Mouse (Mus musculus) embryo, embryonic 9.5 days (tissue): ENCODE results near the gene Gdf11.

Experiments used
- DNase-seq: peaks from one replicate; pipeline ENCODE4 v3.0.0-alpha.2; 2017; ENCODE audit errors: extremely low spot score

Gdf11 gene

DNA sequence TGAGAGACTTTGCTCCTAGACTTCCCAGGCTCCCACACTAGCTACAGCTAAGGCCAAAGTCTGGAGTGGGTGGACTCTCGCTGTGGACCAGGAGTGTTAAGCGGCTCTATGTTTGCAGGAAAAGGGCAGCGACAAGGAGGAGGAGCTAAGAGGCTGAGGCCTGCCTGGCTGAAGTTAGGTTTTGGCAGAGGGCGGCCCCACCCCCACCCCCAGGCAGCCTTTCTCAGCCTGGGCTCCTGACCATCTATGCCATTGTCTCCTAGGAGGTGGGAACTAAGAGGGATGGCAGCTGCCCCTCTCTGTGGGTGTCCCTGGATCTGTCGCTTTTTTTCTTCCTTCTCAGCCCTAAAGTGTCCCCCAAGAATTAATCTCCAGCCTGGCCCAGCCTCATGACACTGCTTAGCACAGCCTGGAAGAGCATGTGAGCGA, 27.7 kb upstream of the Gdf11 start:
- DNase-seq = no peak

DNA sequence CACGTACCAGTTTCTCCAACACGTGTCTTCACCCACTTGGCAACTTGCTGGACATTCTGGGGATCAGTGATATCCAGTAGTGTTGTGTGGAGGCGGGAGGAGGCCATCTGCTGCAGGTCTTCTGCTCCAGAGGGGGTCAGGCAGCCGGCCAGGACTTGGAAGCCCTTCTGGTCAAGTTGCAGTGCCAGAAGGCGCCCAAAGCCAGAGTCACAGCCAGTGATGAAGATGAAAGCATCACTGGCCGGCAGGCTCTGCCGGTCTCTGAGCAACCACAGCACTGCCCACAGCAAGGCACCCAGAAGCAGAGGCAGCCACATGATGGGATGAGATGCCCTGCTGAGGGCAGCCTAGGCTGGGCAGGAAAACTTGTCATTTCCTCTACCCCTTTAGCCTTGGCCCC, 26.7 kb upstream of the Gdf11 start:
- no peak for DNase-seq

DNA sequence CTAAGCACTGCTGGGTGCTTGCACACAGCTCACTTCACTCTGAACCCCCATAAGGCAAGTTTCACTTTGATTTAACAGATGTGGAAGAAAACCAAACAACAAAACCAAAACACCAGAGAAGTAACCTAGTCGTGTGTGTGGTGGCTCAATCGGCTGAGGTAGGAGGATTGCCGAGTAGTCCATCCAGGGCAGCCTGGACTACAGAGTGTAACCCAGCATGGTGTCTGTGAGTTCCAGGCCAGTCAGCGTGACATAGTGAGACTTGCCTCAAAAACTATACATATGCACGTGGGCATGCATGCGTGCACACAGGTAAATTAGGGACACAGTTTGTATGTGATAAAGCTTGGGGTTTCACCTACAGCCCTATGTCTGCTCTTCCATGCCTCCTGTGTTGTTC, 25.9 kb upstream of the Gdf11 start:
- no peak for DNase-seq

DNA sequence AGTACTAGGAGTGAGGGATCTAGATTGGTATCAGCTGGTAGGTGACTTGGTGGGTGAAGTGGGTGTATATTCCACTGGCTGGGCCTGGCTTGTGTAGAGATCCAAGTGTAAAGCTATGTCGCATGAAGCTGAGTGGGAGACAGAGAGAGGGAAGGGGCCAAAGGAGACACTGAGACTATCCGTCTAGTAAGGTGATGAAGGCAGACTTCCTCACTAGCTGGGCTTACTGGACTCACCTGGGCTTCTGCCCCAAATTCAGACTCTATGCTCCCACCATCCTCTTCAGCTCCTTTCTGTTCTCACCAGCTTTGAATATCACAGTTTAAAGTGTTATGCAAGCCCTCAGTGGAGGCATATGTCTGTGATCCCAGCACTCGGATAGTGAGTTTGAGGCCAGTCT, 25.1 kb upstream of the Gdf11 start:
- no peak for DNase-seq

DNA sequence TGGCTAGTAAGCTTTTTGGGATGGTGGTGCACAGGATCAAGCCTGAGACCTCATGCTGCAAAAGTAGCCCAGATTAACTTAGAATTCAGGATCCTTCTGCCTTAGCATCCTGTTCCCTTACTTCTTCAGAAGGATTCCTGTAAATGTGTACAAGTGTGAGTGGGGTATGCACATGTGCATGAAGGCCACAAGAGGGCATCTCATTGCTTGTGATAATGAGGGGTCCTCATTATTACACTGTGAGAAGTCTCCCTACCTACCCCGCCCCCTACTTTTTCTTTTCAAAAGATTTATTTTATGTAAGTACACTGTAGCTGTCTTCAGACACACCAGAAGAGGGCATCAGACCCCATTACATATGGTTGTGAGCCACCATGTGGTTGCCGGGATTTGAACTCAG, 24.0 kb upstream of the Gdf11 start:
- no peak for DNase-seq

DNA sequence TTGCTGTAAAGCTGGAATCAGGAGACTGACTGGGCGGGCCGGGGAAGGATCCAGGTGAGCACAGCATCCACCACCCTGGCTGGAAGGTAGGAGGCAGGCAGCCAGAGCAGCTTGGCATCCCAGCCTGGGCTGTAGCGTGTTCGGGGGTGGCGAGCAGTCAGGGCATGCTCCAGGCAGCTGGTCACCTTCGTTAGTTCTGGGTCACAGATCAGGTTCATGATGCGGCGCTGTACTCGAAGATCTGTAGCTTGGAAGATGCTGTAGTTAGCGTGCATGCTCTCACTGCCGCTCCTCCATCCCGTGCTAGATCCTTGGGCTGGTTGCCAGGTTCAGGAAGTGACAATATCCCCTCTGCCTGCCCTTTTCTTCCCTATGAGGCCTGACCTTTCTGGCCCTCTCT, 22.2 kb upstream of the Gdf11 start:
- no peak for DNase-seq

DNA sequence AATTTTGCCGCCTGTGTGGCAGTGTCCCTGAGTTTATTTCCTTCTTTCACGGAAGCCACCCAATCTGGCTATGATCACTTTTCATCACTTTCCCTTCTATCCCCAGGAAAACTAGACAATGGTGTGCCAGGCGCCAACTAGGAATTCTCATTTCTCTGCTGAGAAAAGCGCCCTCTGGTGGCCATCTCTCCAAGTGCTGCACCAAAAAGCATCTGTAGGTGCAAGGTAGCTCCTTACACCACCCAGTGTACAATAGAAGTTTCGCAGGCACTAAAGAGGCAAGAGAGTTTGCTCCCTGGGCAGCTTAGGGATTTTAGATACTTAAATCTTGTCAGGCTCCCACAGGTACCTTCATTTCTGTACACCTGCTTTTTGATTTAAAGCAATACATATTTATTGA, 21.7 kb upstream of the Gdf11 start:
- peak; percentile 87 for DNase-seq

DNA sequence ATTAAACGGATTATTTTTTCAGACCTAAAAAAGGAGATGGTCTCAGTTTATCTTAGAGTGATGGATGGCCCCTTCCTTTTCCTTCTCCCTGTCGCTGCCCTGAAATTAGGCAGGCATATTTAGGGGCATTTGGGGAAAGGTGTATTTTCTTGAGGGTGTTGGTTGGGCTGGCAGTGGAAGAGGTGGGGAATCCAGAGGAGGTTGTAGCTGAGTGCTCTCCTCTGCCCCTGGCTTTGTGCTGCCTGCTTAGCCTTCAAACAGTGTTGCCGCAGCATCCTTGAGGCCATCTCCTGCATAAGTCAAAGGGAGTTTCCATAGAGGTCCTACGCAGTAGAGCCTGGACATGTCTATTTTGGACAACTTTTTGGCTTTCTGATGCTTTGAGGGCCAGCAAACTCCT, 21.3 kb upstream of the Gdf11 start:
- no peak for DNase-seq

DNA sequence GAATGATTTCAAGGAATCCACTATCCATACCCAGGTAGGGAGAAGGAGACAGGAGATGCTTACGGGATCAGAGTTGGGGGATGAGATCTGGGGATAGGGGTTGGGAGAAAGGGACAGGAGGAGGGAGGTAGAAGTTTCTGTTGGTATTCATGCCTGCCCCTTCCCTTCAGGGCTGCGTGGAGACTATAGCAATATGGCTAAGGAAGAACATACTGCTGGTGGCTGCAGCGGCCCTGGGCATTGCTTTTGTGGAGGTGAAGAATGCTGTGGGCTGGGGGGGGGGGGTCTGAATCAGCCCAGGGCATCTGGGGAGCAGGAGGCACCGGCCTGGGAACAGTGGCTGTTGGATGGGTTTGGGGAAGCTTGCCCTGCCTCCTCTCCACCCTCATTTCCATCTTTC, 20.8 kb upstream of the Gdf11 start:
- DNase-seq = no peak

DNA sequence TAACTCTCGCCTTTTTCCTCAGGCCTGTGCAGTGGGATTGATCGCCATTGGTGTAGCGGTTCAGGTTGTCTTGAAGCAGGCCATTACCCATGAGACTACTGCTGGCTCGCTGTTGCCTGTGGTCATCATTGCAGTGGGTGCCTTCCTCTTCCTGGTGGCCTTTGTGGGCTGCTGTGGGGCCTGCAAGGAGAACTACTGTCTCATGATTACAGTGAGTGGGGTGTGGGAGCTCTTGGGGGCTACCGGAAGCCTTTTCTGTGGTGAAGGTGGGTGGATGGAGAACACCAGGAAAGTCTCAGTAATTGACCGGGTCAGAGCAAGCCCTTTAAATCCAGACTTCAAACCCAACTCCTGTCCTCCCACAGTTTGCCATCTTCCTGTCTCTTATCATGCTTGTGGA, 19.9 kb upstream of the Gdf11 start:
- DNase-seq = no peak

DNA sequence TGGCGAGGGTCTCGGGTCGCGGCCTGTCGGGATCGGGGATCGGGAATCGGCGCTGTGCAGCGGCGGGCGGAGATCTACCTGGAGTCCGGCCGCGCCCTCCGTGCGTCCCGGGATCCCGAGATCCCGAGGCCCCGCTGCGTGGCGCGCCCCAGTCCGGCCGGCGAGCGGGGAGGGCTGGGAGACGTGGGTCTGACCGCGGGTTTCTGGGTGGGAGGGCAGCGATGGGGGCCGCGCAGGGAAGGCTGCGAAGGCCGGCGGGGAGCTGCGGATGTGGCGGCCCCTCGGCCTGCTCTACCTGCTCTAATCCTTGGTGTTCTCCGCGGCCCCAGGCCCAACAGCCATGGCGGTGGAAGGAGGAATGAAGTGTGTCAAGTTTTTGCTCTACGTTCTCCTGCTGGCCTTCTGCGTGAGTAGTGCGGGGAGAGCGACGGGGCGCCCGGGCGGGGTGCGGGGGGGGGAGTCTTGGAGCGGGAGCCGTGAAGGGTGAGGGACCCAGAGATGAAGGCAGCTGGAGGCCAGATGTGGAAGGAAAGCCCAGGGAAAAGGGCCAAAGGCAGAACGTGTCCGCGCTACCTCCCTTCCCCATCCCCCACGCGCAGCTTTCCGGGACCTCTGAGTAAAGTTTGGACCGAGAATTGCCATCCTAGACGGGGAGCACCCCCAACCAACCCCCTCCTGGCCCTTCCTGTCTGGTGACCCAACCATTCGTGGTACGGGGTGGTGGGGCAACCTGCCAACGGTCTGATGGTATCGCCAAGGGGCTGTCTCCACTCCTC, 18.7 kb upstream of the Gdf11 start:
- DNase-seq = peak; percentile 59

DNA sequence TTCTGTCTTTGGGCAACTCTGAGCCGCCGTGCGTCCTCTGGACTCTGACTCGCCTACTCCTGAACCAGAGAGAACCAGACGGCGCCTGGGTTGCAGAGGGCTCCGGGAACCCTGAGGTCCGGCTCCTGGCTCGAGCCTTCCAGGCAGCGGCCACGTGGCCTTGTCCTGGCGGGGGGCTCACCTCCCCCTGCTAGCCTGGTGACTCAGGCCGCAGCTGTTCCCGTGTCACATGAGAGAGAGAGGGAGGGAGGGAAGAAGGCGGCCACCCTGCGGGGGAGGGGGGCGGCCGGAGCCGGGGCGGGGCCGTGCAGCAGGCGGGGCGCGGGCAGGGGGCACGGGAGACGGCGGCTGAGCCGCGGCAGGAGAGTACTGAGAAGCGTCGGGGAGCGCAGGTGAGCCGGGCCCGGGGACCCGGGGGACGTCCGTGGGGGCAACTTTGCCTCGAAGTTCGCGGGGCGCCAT, 18.1 kb upstream of the Gdf11 start:
- peak; percentile 88 for DNase-seq

DNA sequence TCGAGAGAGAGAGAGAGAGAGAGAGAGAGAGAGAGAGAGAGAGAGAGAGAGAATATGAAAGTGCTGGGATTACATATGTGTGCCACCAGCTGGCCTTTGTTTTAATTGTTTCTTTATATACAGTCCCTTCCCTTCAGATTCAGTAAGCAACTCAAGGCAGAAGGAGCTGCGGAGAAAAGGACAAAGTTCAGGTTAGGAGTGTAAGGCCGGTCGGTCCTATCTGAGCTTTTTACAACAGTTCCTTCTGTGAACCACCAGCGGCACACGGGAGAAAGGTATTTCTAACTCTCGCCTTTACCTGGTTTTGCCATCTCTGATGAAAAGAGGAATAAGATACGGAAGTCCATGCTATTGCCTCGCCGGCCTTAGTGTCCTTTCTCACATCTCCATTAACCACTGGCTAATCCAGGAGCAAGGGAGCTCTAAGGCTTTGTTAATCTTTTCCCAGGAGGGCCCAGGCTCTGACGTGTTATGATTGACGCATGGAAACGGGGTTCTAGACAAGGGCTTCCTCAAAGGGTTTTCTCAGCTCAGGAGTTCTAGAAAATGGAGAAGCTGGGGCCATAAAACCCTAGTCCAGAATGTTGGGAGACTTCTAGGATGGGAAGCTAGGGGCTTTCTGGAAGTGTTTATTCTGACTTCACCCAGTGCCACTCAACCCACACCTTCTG, 17.4 kb upstream of the Gdf11 start:
- no peak for DNase-seq

DNA sequence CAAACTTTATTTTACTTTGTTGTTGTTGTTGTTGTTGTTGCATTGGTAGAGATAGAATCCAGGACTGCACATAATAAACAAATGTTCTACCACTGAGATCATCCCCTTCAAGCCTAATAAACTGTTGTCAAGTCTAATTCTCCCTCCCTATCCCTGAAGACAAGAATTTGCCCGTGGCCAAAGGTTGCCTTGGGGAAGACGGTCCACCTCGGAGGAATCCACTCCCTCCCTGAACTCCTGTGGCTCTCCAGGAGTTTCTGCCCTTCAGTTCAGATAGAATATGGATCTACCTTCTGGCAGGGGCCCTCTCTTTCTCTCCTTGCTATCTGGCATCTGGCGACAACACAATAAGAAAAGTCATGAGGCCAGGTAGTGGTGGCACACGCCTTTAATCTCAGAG, 13.3 kb upstream of the Gdf11 start:
- DNase-seq = no peak

DNA sequence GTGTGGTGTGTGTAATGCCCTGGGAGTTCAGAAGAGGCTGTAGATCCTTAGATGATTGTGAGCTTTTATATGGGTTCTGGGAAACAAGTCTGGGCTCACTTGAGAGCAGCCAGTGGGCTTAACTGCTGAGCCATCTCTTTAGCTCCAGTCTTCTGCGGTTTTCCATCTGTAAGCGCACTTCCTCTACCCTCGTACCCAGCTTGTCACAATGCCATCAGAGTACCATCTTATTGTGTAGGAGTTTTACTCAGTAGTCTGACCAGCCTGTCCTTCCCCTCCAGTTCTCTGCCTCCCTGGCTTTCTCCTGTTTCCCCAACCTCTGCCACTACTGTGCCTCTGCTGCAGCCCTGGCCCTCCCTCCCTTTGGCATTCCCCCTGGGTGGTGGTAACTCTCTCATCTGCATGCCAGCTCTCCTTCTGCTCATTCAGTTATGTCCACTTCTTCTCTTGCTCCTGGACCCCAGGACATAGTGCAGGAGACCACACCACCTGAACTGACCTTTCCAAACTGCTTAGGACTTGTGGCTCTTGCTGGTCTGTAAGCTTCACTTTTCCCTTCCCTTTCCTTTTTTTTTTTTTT, 11.0 kb upstream of the Gdf11 start:
- DNase-seq = no peak

DNA sequence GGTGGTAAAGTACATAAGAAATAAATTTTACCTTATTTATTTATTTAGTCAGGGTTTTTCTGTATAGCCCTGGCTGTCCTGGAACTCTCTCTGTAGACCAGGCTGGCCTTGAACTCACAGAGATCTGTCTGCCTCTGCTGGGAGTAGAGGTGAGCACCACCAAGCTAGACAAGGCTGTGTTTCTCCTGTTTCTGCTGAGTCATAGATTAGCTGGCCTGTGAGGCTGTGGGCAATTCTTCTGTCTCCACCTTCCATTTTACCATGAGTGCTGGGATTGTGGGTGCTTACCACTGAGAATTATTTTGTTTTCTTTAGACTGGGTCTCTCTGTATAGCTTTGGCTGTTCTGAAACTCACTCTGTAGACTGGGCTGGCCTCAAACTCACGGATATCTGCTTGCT, 9.9 kb upstream of the Gdf11 start:
- no peak for DNase-seq

DNA sequence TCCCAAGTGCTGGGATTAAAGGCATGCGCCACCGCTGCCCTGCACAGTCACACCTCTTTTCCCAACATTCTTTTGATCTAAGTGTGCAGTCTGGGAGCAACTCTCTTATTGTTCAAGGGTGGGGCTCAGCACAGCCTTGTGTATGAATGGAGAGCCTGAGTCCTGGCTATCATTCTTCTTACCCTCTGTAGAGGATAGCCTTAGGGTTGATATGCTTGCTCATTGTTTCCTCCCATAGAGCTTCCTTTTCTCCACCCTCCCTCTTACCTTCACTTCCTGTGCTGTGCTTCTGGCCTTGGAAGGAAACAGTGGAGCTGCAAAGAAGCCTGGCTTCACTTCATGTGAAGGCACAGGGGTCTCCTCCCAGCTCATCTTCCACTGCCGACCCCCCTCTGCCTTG, 9.2 kb upstream of the Gdf11 start, which contains the start of gene Cd63:
Gene Cd63 (plus strand): TSS at position 292 of the 400 bp plus-strand sequence.
- no peak for DNase-seq

DNA sequence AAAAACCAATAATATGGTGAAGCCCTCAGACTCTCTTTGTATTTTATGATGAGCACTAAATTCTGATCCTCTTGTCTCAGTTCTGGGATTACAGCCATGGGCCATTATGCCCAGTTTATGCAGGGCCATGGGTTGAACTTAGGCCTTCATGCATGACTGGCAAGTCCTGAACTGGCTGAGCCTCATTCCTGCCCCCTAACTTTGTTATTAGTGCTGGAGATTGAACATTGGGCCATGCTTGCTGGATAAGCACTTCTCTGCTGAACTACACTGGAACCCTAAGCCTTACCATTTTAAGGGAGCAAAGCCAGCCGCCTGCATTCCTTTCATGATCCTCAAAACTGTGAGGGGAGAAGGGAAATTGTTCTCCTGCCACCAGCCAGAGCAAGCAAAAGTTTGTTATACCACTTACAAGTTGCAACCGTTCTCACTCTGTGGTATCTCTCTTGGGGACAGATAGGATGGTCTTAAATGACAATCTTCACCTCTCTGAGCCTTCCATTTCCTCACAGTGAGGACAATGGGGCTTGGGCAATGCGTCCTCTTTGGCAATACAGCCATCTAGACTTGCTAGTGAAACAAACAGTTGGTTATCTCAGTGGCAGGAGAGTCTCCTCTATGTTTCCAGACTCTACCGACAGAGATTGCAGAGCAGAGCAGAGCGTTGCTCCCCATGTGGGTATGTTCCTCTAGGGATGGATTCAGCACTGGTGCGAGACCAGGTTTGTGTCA, 8.4 kb upstream of the Gdf11 start:
- no peak for DNase-seq

DNA sequence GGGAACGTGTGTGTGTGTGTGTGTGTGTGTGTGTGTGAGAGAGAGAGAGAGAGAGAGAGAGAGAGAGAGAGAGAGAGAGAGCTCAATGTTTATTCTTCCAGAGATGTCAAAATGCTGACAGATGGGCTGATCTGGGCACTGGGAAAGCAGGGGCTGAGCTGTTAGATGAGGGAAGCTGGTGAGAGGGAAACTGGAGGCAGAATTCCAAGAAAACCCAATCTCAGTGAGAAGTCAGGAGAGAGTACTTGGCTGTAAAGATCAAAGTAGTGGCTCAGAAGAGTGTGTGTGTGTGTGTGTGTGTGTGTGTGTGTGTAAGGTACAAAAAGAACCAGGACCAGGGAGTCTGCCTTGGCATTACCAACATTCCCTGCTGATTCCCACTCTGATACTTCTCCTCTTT, 6.0 kb upstream of the Gdf11 start:
- DNase-seq = no peak

DNA sequence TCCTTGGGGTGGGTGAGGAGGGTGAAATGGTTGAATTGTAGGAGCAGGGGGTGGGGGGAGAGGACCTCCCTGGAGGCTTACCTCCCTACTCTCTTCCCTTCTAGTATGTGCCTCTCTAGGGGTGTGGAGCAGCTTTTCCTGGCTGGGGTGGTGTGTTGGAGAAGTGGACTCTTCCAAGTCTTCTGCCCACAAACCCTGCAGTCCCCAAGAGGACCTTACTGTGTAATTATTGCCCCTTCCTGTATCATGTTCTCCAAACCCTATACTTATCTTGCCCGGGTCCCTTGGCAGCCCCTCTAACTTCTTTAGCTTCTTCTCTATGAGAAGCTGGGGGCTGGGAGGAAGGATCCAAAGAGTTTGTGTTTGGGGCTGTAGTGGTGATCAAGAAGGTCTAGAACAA, 5.3 kb upstream of the Gdf11 start:
- no peak for DNase-seq

DNA sequence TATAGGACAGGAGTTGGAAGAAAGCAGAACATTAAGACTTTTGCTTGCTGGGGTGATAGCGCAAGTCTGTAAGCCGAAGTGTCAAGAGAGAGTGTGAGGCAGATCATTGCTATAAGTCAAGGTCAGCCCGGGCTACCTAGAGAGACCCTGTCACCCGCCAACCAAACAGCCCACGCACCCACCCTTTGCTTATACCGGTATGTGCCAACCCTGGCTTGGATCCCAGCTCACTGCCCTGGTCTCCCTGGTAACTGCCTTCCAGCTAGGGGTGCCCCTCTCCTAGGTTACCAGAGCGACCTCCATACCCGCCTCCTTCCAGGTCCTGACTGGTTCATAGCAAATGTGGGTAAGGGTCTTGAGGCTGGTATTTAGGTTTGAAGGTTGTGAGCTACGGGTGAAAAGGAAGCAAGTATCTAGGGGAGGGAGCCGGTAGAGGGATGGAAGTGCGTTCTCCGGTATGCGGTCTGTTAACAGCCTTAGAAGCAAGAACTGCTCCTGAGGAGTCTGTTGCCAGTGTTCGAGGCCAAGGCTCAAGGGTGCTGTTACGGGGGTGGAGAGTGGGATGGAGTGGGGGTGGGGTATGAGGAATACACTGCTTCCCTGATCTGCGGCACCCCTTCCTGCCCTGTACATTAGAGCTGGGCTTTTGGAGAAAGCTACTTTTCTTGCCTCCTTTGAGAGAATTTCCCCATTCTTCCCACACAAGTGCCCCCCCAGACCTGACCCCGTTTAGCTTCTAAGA, 4.6 kb upstream of the Gdf11 start:
- DNase-seq = no peak

DNA sequence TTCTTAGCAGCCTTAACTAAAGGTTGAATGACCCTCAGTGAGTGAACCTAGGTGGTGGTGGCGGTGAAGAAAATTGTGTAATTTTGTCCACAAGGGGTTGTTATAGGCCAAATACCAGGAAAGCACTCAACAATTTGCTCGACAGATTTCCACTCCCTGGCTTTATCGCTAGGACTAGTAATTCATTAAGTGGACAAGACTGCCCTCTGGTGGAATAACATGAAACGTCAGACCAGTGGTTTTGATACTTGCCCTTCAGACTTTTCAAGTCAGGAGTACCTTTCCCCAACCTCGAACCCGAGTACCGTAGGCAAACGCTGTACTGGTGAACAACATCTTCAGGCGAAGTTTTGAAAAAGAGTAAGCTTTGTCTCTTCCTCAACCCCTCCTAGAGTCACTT, 3.9 kb upstream of the Gdf11 start:
- peak; percentile 85 for DNase-seq
